Mouse (Mus musculus): ENCODE measurements at regions not wholly inside any gene's neighbourhood (a gene's known extent, or its start where the extent isn't known, plus 50 kb on each side); places are given as distances from the start of the nearest gene placed in this dataset.
"Not testable (repeated sequence)": the region's sequence is repeated elsewhere in the genome, so short reads cannot be mapped to it uniquely, and the experiment has no call there.

DNA sequence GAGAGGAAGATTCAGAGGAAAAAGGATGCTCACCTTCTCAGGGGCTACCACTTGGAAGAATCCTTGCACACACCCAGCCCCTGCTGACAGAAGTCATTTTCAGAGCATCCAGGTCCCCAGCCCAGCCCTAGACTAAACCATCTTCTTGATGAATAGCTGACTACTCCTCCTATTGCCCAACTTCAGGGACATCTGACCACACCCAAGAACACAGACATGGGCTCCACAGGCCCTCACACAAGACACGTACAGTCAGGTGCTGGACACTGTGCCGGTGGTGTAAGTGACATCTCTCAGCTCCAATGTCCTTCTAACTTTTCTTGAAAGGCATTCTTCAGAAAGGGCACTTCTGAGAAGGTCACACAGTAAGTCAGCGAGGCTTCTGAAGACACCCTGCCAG, 102.6 kb downstream of the Dad1 start:
- ATAC-seq (replicated peaks; ENCODE audit: low FRiP score, poor library complexity, severe bottlenecking), result no peak

DNA sequence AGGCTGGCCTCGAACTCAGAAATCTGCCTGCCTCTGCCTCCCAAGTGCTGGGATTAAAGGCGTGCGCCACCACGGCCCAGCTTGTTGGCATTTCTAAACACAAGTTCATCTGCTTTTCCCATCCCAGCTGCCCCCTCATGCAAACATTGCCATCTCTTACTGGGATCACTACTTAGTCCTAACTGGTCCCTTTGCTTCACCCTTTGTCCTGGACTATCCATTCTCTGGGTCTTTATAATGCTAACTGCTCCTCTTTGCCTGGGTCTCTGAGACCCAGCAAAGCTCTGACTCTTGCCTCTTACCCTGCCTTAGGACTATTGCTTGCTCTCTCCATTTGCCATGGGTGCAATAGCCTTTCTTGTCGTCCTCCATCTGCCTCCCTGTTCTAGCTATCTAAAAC, 103.7 kb downstream of the Dad1 start:
- no peak for ATAC-seq (replicated peaks; ENCODE audit: low FRiP score, poor library complexity, severe bottlenecking)

DNA sequence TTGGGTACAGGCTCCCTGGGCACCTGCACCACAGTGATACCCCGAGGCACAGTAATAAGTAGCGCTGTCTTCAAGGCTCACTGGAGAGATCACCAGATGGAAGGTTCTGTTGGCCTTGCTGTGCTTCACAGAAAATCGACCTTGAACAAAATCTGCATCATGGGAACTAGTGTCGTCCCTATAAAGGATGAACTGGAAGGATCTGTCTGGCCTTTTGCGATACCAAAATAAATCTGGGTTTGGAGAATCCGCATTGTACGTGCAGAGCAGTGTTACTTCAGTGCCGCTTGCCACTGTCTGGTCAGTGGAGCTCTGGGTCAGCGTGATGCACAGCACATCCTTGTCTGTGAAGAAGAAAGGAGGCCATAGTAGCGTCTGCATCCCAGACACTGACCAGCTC, 105.3 kb downstream of the Dad1 start:
- ATAC-seq (replicated peaks; ENCODE audit: low FRiP score, poor library complexity, severe bottlenecking), result no peak

DNA sequence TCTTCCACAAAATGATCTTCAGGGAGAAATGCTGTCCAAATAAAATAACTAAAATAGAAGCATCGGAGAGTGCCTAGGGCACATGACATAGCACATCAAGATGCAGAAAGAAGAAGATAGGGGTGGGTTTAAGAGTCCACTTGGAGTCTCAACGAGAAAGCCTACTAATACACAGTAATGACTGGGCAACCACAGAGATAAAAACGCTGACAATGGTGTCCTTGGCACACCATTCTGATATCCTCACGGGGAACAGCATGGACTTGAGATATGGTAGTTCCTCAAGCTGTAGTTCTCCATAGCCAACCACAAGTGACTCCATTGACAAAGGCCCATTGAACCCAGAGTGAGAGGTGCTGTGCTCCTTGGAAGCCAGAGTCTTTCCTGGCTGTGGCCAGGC, 105.8 kb downstream of the Dad1 start:
- ATAC-seq (replicated peaks; ENCODE audit: low FRiP score, poor library complexity, severe bottlenecking), result no peak

DNA sequence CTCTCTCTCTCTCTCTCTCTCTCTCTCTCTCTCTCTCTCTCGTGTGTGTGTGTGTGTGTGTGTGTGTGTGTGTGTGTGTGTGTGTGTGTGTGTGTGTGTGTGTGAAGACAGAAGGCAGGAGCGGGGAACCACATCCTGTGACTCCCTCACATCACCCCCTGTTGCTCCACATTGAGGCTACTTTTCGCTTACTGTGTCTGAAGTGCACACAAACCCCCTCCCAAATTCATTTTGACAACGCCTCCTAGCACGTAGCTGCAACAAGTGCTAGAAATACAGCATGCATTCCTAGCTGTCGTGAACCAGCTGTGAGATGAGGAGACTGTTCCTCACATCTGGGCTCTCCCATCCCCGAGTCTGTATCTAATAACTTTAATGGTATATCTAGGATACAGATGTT, 106.4 kb downstream of the Dad1 start:
- no peak for ATAC-seq (replicated peaks; ENCODE audit: low FRiP score, poor library complexity, severe bottlenecking)

DNA sequence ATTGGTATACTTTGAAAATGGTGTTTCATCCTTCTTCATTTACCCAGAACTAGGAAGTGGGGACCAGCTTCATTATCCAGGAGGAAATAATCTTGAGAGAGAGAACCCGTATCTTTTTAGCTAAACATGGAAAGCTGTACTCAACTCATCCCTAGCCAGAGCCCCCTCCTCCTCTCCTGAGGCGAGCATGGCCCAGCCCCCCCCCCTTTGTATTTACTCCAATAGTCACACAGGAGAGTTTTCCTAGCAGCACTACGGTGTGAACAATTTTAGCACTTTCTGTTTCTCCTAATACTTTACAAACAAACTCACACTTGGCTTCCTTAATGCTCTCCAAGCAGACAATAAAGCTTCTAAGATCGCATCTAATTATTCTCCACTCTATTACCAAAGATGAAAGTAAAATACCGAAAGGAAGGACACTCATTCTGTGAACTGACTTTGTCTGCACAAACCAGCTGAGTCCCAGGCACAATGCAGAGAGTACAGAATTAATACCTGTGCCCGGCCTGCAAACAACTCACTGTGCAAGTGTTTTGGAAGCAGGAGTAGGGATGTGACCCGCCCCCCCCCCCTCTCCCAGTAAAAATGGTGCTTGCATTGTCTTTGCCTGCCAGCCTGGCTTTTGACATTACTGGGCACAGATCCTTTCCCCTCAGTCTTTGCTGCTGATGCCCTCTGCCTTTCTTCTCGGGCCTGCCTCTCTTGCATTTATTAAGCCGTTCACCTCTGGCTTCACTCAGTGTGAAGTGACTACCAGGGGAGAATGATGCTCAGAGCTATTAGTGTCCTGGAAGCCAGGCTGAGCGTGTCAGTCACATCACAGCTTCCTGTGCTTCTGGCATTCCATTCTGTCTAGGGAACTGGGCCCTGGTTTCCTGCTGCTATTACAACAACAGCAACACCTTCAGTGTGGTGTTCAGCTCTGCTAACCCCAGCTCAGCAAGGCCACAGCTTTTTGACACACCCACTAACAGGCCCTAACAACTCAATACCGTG, 107.9 kb downstream of the Dad1 start:
- no peak for ATAC-seq (replicated peaks; ENCODE audit: low FRiP score, poor library complexity, severe bottlenecking)

DNA sequence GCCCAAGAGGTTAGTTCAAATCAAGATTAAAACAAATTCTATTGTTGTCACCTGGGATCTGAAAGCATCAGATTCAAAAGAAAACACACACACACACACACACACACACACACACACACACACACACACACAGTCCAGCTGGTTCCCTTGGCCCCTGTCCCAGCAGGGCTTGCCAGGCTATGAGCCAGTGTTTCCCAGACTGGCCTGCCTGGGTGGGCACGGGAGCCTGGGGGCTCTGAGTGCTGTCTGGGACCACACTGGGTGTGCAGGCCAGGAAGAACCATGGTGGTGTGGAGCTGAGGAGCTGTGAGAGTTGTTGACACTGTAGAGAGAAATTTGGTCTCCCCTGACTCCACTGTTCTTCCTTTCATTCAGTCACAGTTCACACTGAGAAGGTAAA, 110.1 kb downstream of the Dad1 start:
- ATAC-seq (replicated peaks; ENCODE audit: low FRiP score, poor library complexity, severe bottlenecking), result no peak

DNA sequence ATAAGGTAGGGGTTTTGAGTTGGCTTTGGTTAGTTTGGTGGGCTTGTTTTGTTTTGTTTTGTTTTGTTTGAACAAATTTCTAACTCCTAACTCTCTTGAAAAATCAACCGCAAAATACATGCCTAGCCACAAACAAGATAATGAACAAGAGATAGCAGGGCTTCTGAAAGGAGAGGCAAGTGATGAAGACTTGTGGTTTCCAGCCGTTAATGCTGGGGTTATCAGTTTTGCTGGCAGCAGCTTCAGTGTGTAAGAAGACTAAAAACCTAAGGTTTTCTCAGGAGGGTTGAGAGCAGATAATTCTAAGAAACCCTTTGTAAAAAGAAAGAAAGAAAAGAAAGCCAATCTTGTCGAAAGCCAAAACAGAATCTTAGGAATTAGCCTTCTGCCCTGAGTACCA, 115.6 kb downstream of the Dad1 start:
- ATAC-seq (replicated peaks; ENCODE audit: low FRiP score, poor library complexity, severe bottlenecking), result no peak

DNA sequence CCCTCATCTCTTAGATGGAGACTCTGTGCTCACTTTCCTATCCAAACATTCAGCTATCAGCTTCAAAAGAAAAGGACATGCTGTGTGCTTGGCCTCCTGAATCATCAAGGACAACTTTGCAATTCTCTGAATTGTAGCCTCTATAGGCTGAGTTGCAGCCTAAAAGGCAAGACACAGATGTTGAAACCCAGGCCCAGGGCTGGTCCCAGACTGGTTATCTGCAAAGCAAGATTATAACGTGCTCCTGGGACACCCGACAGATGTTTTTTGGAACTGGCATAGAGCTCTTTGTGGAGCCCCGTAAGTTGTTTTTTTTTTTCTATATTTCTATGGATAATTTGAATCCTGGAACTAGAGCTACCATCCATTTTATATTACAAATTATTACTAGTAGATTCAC, 117.4 kb downstream of the Dad1 start:
- no peak for ATAC-seq (replicated peaks; ENCODE audit: low FRiP score, poor library complexity, severe bottlenecking)

DNA sequence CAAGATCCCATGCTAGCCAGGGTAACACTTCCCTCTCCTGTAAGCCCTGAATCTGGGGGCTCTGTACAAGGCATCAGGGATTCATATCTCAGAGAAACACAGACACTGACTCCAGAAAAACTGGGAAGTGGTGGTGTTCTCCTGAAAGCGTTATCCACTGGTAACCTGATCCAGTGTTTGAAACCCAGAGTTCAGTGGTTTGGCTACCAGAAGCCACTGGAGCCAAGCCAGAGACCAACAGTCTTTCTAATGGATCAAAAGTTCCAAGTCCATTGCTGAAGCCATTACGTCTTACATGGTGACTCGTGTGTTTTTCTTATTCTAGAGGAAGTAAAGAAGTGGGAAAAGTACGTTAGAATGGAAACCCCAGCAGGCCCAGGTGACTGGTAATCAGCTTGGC, 125.6 kb downstream of the Dad1 start:
- ATAC-seq (replicated peaks; ENCODE audit: low FRiP score, poor library complexity, severe bottlenecking), result no peak

DNA sequence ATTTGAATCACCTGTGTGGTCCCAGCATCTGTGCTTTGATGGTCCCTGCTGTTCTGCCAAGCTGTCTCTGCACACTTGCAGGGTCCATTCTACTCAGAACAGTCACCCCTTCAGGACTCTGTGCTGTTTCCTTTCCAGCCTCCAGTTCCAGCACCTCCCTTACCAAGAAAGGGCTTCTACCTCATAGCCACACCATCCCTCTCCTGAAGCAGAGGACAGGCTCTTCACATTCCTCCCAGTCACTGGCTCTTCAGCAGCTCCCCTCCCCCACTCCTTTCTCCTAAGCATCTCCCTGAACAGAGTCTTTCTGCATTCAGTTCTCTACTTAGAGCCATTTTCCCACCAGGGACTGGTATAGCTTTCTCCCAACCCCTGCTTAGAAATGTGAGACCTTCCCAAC, 128.4 kb downstream of the Dad1 start:
- ATAC-seq (replicated peaks; ENCODE audit: low FRiP score, poor library complexity, severe bottlenecking), result no peak

DNA sequence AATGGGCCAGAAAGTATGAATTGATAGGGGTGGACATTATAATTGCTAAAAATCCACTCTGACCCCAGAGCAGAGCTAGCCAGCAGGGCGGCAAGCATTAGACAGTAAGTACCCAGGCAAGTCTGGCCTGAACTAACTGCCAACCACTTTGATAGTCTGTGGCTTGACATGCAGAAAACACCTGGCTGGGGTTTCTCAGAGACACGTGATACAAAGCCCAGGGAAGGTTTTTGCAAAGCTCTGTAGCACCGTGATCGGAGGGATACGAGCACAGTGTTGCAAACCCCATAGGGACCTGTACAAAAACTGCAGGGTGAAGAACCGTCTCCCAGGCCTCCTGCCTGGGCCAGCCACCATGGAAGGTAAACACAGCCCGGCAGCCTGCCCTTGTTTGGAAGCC, 131.9 kb downstream of the Dad1 start:
- no peak for ATAC-seq (replicated peaks; ENCODE audit: low FRiP score, poor library complexity, severe bottlenecking)

DNA sequence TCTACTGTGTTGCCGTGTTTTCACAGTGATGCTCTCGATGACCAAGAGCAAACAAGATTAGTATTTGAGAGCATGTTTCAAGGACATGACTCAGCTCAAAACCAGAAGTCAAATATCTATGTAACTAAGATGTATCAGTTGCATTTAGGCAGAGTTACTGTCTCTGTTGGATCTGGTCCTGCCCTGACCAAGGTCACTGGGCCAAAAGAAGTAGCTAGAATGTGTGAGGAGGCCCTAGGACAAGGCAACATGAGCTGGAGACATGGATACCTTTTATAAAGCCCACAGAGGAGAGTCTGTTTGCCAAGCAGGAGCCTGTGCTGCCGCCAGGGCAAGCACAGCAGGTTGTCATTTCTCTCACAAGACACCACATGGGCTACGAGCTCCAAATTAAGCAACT, 132.6 kb downstream of the Dad1 start:
- no peak for ATAC-seq (replicated peaks; ENCODE audit: low FRiP score, poor library complexity, severe bottlenecking)

DNA sequence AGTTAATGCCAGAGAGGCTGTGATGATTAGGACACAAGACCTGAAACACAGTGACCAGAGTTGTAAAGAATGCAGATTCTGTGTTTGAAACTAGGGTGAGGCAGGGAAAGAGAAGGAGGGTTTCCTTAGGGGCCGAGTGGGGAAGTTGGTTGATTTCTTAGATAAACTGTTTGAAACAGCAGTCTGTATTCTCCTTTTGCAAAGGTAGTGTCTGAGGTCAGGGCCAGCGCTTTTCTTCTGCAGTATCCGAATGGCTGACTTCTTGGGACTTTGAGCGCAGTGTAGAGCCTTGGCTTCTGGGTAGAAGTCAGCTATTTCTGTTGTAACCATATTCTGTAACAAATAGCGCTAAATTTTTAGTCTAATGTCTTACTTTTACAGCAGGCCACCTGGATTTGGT, 133.7 kb downstream of the Dad1 start:
- no peak for ATAC-seq (replicated peaks; ENCODE audit: low FRiP score, poor library complexity, severe bottlenecking)

DNA sequence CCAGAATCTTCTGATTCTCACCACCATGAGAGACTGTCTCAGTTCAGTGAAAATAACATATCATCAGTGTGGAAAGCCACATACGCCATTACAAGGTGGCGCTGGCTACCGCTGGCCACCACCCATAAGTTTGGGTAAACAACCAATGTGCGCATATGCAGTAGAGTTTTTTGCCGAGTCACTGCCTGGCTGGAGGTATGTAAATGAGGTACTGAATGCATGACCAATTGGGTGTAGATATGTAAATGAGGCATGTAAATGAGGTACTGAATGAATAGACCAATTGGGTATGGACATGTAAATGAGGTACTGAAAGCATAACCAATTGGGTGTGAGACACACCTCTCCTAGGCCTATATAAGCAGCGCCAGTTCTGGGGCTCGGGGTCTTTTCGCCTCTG, 136.3 kb downstream of the Dad1 start:
- ATAC-seq (replicated peaks; ENCODE audit: low FRiP score, poor library complexity, severe bottlenecking), result not testable (repeated sequence)

DNA sequence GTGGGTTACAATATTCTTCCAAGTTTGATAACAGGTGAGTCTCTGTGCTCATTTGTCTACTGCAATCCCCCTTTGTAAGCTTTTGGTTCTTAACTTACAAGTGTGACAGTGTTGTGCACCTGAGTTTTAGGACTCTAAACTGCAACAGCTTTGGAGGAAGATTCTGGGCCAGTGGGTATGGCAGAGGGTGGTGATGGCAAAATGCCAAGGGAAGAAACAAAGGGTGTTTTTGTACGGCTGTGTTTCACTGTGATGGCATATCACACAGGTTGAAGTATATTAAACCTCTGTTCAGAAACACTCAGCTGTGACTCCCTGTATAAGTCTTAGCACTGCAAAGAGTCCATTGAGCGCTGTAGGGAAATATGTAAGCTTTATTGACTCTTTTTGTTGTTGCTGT, 140.7 kb downstream of the Dad1 start:
- no peak for ATAC-seq (replicated peaks; ENCODE audit: low FRiP score, poor library complexity, severe bottlenecking)

DNA sequence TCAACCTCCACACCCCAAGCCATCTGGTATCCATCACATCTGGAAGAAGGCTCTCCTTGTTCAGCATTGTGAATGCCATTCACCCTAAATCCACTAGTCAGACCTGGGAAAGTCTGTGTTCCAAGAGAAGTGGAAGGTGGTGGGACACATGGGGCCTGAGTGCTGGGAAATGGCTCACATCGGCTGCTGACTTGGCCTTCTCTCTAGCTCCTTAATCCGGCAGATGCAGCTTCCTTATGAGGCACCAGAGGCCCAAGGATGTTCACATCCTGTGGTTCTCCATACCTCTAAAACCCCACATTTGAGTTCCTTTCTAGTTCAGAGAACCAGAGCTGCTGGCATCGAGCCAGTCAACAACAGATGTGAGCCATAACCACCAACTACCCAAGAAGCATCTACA, 142.9 kb downstream of the Dad1 start:
- ATAC-seq (replicated peaks; ENCODE audit: low FRiP score, poor library complexity, severe bottlenecking), result no peak

DNA sequence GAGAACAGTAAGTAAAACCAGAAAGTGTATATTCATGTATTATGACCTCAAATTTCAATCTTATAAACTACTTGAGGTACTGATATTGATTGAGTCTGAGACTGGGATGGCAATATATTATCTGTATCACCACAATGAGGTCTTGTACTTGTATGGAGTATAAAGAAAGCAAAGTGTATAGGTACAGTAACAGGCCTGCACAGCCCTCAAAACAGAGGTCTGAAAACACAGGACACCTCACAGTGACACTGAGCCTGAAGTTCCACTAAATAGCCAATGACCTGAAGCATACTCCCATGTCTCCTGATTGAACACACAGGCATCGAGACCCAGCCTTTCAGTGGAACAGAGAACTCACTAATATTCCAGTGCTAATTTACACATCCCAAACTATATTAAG, 144.8 kb downstream of the Dad1 start:
- ATAC-seq (replicated peaks; ENCODE audit: low FRiP score, poor library complexity, severe bottlenecking), result no peak

DNA sequence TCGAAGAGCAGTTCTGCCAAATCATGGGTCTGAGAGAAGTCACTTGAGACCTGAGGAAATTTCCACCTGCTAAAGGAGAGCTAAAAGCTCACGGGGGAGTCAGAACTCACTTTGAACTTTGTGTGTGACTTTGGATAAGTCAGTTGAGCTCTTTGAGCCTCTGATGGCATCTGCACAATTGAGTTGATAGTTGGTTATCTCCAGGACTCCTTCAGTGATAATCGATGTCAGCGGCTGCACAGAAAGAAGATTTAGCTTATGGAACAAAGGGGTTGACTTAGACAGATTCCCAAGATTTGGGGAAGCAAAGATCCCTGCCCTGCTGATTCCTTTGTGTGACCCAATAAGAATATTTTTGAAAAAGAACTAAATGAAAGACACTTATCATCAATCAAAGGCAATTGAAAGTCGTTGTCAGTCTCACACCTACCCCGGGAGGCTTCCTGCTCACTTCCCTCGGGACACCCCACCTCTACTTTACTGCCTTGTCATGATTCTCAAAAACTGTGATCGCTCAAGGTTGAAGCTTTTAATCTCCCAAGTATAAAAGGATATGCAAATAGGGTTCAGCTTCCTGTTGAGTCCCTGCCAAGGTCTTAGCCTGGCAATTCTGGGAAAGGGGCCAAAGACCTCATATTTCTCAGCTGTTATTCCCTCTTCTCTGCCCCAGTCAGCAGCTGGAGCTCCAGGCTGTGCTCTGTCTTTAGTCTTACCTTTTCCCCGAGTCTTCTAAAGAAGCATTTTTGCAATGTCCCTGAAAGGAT, 145.4 kb downstream of the Dad1 start:
- ATAC-seq (replicated peaks; ENCODE audit: low FRiP score, poor library complexity, severe bottlenecking), result no peak

DNA sequence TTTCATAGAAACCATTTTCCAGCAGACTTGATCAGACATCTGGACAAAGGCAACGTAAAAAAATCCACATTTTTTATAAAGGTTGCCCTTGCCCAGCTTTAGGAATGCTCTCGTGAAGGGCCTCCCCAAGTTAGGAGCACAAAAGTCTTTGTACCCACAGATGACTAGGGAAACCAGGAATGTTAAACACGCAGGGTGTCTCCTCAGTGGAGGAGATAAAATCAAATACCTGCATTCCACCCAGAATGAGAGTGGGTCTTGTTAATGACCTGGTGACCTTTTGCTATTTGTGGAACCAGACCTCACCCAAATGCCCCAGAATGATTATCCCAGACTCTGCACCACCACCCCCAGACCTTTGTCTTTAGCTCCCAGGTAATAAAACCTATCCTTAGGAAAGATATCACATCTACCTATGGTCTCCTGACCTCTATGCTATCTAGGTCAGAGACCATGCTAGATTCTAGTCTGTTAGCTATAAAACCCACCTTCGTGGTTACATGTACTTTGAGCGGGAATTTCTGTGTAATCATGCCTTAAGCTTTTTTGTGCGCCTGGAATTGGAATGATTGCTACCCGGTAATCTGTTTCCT, 146.6 kb downstream of the Dad1 start:
- no peak for ATAC-seq (replicated peaks; ENCODE audit: low FRiP score, poor library complexity, severe bottlenecking)

DNA sequence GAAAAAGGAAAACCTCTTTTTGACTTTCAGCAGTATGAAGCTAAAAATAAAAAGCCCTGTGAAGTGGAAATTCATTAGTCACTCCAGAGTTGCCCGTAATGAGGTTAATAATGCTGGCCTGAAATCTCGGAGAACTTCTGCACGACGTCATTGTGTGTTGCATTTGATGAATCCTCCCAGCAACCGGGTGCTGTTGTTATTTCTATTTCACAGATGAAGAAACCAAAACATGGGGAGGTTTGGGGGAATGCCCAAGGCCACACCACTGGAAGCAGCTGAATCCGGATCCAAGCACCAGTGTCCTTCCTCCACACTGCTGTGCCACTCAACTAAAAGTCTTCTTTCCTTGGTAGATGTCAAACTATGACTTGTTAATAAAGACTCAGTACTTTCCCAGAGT, 149.7 kb downstream of the Dad1 start:
- no peak for ATAC-seq (replicated peaks; ENCODE audit: low FRiP score, poor library complexity, severe bottlenecking)
